Mouse (Mus musculus): ENCODE results near the gene Cryl1.

- TF ChIP-seq POLR2A (IDR thresholded peaks at IDR 0.05; ENCODE audit: insufficient read depth, low read depth, low read length) = no peak
- no peak for TF ChIP-seq CTCF (IDR thresholded peaks at IDR 0.05)
- no peak for TF ChIP-seq EP300 (IDR thresholded peaks at IDR 0.05; ENCODE audit: insufficient read depth, low read depth, low read length)
Measured at GRCm38 (mm10) chr14:57326771-57327170, 71.6 kb downstream of the Cryl1 start.
